Mouse (Mus musculus) ES-E14 (cell line): Measurements from ENCODE around the gene Itgae.

Source experiments
- CHD2 ChIP-seq: IDR thresholded peaks from 2 replicates; pipeline ENCODE4 v1.6.1; 2014; ENCODE audit warnings: mild to moderate bottlenecking, low read depth, low read length, inconsistent platforms
- ZC3H11A ChIP-seq: IDR thresholded peaks from 2 replicates; pipeline ENCODE4 v1.6.1; 2012; ENCODE audit warnings: low read depth, mild to moderate bottlenecking, inconsistent platforms, low read length, borderline replicate concordance
- ZNF384 ChIP-seq: IDR thresholded peaks from 2 replicates; pipeline ENCODE4 v1.6.1; 2012; ENCODE audit warnings: low read depth, low read length, inconsistent platforms

- TF ChIP-seq ZNF384 = no peak
- no peak for TF ChIP-seq CHD2
- no peak for TF ChIP-seq ZC3H11A
Measured at GRCm38 (mm10) chr11:73085391-73085790, 5.0 kb upstream of the Itgae start.
